Mouse (Mus musculus): ENCODE measurements around the gene Magi1. TPM values are rescaled to one million over a fixed set of nuclear protein-coding genes. Genes with fewer than 3 reads are reported as not detected.

Gene Magi1
- polyA plus RNA-seq, 1 experiment from 2014 or later = 29.1 TPM

DNA sequence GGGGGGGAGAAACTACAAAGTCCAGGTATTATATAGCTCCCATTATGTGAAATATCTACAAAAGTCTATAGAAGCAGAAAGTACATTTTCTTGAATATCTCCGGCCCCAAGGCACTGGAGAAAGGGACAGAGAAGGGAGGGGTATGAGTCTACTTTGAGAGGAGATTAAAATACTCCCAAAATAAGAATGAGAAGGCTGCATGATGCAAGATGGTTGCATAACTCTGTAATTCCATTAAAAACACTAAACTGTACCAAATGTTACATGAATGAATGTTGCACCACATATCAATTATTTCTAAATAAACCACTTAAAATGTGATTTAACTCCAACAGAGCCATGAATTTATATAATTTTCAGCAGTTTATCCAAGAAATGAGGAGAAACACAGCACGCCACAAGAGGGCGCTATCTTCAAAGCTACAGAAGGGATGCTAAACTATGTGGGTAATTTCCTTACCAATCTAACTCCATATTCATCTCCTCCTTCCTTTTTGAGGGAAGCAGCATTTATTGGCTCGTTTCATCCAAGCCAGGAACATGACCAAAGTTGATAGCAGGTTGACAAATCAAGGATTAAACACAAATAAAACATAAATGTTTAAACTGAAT is 202.7 kb downstream of the Magi1 start:
- Histone ChIP-seq H3K36me3 (no peaks in the 10 kb centered on the region), H3K9me3 (no peaks in the 10 kb centered on the region), H3K4me1 (replicated peaks) (peaks cover 12% of the 10 kb centered on the region), H3K9ac (no peak overlapping the region), H3K4me3 (no peak overlapping the region), H3K4me2 (no peak overlapping the region), H3K27ac (no peak overlapping the region), H3K27me3 (no peaks in the 10 kb centered on the region)
- ATAC-seq (ENCODE audit: low FRiP score) = no peak
- WGBS = 14% methylated on average over 4 of the region's 4 CpGs

- Histone ChIP-seq H3K9ac (no peak overlapping the region), H3K27ac (no peak overlapping the region), H3K36me3 (no peaks in the 10 kb centered on the region), H3K27me3 (no peaks in the 10 kb centered on the region), H3K4me2 (no peak overlapping the region), H3K9me3 (no peaks in the 10 kb centered on the region), H3K4me3 (no peak overlapping the region), H3K4me1 (replicated peaks) (peaks cover 5% of the 10 kb centered on the region)
- ATAC-seq (ENCODE audit: low FRiP score) = no peak
- WGBS = 29% methylated on average over 8 of the region's 8 CpGs
These were observed 204.8 kb downstream of the Magi1 start for GRCm38 (mm10) chr6:94078934-94079333.

- no peak overlapping the region for H3K4me2 ChIP-seq
- H3K4me3 ChIP-seq = no peak overlapping the region
- H3K9ac ChIP-seq = no peak overlapping the region
- no peaks in the 10 kb centered on the region for H3K27me3 ChIP-seq
- H3K27ac ChIP-seq = no peak overlapping the region
- no peak for ATAC-seq (ENCODE audit: low FRiP score)
- H3K36me3 ChIP-seq = no peaks in the 10 kb centered on the region
- H3K4me1 ChIP-seq (replicated peaks) = peaks cover 5% of the 10 kb centered on the region
- 94% methylated on average over 3 of the region's 3 CpGs for WGBS
- no peaks in the 10 kb centered on the region for H3K9me3 ChIP-seq
These were observed 206.7 kb downstream of the Magi1 start for GRCm38 (mm10) chr6:94077013-94077412.

DNA sequence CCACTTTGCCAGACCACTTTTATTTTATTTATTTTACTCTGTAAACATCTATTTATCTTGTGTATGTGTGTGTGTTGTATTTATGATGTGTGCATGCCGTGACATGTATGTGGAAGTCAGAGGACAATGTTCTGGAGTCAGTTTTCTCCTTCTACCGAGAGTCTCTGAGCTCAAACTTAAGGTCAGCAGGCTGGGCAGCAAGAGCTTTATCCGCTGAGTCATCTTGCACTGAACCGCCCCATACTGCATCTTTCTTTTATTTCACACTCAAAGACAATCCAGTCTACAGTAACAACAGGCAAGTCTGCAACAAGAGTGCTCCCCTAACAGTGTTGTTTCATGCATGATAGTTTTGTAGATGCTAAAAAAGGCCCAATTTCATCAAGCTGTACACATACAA is 207.7 kb downstream of the Magi1 start:
- ATAC-seq (ENCODE audit: low FRiP score) = no peak
- WGBS = 95% methylated on average over 4 of the region's 4 CpGs
- Histone ChIP-seq H3K4me2 (no peak overlapping the region), H3K27ac (no peak overlapping the region), H3K27me3 (no peaks in the 10 kb centered on the region), H3K9me3 (no peaks in the 10 kb centered on the region), H3K9ac (no peak overlapping the region), H3K4me1 (replicated peaks) (peaks cover 5% of the 10 kb centered on the region), H3K36me3 (no peaks in the 10 kb centered on the region), H3K4me3 (no peak overlapping the region)

- no peak for ATAC-seq (ENCODE audit: low FRiP score)
These were observed 208.5 kb downstream of the Magi1 start for GRCm38 (mm10) chr6:94075228-94075627.

GRCm38 (mm10) chr6:94071676-94072075 is 212.0 kb downstream of the Magi1 start:
- H3K27ac ChIP-seq = no peak overlapping the region
- H3K4me3 ChIP-seq = no peak overlapping the region
- H3K27me3 ChIP-seq = no peaks in the 10 kb centered on the region
- H3K9me3 ChIP-seq = no peaks in the 10 kb centered on the region
- H3K4me1 ChIP-seq (replicated peaks) = peaks cover 9% of the 10 kb centered on the region; the same call in 1 of the 2 replicates
- H3K36me3 ChIP-seq = no peaks in the 10 kb centered on the region
- WGBS = 76% methylated on average over 5 of the region's 5 CpGs
- H3K4me2 ChIP-seq = no peak overlapping the region
- no peak overlapping the region for H3K9ac ChIP-seq
- ATAC-seq (ENCODE audit: low FRiP score) = no peak

More at GRCm38 (mm10) chr6:94075228-94075627, 208.5 kb downstream of the Magi1 start:
- Histone ChIP-seq H3K9ac (no peak overlapping the region), H3K4me3 (no peak overlapping the region), H3K4me1 (replicated peaks) (peaks cover 9% of the 10 kb centered on the region), H3K27ac (no peak overlapping the region), H3K4me2 (no peak overlapping the region), H3K27me3 (no peaks in the 10 kb centered on the region), H3K36me3 (no peaks in the 10 kb centered on the region), H3K9me3 (no peaks in the 10 kb centered on the region)
- 43% methylated on average over 8 of the region's 8 CpGs for WGBS

DNA sequence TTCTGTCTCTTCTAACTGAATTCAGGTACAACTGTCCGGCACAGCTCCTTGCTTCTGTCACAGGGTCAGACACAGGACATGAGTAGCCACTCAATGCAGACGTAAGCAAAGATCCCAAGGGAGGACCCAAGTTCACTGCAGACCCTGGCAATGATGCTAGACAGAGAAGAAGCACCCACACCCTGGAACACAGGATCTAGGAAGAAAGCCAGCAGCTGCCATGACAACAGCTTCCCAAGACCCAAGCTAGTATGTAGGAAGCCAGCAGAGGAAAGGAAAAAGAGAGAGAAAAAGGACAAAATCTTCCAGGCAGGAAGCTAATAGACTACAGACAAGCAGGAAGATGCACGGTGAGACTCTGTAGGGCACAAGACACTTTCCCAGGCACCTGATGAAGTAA is 213.0 kb downstream of the Magi1 start:
- no peak for ATAC-seq (ENCODE audit: low FRiP score)

DNA sequence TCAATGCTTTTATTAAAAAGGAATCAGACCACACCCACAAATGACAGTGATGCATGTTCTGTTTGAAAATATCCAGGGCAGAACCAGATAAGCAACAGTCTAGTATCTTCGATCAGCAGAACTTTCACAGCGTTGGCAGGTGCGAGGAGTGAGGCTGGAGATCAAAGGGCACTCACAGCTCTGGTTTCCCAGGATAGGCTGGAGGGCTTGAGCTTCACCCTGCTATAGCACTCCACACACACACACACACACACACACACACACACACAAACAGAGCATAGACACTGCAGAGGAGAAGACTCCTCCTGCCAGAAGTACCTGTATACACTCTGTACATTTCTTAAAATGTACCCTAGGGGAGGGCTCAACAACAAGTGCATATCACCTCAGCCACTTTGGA is 214.3 kb downstream of the Magi1 start:
- WGBS = 73% methylated on average over 3 of the region's 3 CpGs
- no peak overlapping the region for H3K4me3 ChIP-seq
- H3K4me1 ChIP-seq (replicated peaks) = peaks cover 9% of the 10 kb centered on the region; the same call in 1 of the 2 replicates
- H3K9me3 ChIP-seq = no peaks in the 10 kb centered on the region
- H3K36me3 ChIP-seq = no peaks in the 10 kb centered on the region
- no peak overlapping the region for H3K9ac ChIP-seq
- no peak for ATAC-seq (ENCODE audit: low FRiP score)
- H3K4me2 ChIP-seq = no peak overlapping the region
- no peak overlapping the region for H3K27ac ChIP-seq
- H3K27me3 ChIP-seq = no peaks in the 10 kb centered on the region

More for the DNA sequence above, 213.0 kb downstream of the Magi1 start:
- WGBS = 79% methylated on average over 3 of the region's 3 CpGs
- Histone ChIP-seq H3K4me1 (replicated peaks) (peaks cover 9% of the 10 kb centered on the region; the same call in 1 of the 2 replicates), H3K9ac (no peak overlapping the region), H3K9me3 (no peaks in the 10 kb centered on the region), H3K4me3 (no peak overlapping the region), H3K36me3 (no peaks in the 10 kb centered on the region), H3K27me3 (no peaks in the 10 kb centered on the region), H3K4me2 (no peak overlapping the region), H3K27ac (no peak overlapping the region)

DNA sequence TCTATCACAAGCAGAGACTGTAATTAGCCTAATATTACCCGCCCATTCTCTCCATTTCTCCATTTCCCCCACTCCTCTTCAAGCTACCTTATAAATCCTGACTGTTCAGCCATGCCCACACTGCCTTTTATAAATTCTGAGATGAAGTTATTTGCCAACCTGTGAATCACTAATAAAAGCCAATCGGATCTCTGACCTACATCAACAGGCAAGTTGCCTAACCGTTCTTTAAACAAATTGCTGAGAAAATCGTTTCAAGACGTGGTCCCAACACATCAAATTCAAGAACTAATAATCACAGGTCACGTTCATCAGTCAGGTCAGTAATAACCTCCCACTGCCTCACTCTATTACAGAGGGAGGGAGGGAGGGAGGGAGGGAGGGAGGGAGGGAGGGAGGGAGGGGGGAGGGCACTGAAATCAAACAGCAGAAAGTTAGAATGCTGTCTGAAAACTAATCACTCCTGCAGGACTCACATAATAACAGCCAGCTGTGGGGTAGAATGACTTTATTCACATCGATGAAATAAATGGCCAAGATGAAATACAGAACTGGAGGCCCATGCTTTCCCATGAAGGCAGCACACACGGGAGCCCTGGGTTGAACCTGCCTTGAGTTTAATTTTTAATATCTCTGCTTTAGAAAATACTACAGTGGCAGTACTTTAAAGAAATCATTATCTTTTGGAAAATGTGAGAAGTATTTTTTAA is 215.8 kb downstream of the Magi1 start:
- WGBS = 46% methylated on average over 8 of the region's 8 CpGs
- H3K4me2 ChIP-seq = no peak overlapping the region
- no peak for ATAC-seq (ENCODE audit: low FRiP score)
- no peaks in the 10 kb centered on the region for H3K27me3 ChIP-seq
- no peak overlapping the region for H3K9ac ChIP-seq
- no peak overlapping the region for H3K27ac ChIP-seq
- H3K4me3 ChIP-seq = no peak overlapping the region
- H3K36me3 ChIP-seq = no peaks in the 10 kb centered on the region
- peaks cover 9% of the 10 kb centered on the region; the same call in 1 of the 2 replicates for H3K4me1 ChIP-seq (replicated peaks)
- H3K9me3 ChIP-seq = no peaks in the 10 kb centered on the region

DNA sequence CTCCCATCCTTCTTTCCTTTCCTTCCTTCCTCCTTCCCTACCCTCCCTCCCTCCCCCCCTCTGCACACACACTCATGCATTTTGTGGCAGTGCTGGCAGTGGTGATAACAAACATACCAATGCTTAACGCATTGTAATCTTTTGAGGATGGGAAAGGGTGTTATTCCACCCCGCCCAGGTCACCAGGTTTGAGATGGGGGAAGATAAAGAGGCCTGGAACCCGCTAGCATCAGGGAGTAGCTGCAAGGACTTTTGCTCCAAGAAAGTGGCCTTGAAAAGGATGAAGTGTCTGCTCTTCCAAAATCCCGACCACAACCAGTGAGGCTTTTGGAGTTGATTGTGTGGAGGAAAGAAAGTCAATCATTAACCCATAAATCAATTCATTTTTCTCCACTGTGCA is 218.9 kb downstream of the Magi1 start:
- ATAC-seq (ENCODE audit: low FRiP score) = no peak
- Histone ChIP-seq H3K27ac (no peak overlapping the region), H3K4me3 (no peak overlapping the region), H3K27me3 (no peaks in the 10 kb centered on the region), H3K36me3 (no peaks in the 10 kb centered on the region), H3K4me1 (replicated peaks) (peaks cover 13% of the 10 kb centered on the region; the same call in 1 of the 2 replicates), H3K9me3 (no peaks in the 10 kb centered on the region), H3K4me2 (no peak overlapping the region), H3K9ac (no peak overlapping the region)
- 81% methylated on average over 4 of the region's 4 CpGs for WGBS

GRCm38 (mm10) chr6:94063542-94063941 is 220.2 kb downstream of the Magi1 start:
- no peak for ATAC-seq (ENCODE audit: low FRiP score)
- Histone ChIP-seq H3K36me3 (no peaks in the 10 kb centered on the region), H3K4me3 (no peak overlapping the region), H3K27me3 (no peaks in the 10 kb centered on the region), H3K4me1 (replicated peaks) (peaks cover 13% of the 10 kb centered on the region; the same call in 1 of the 2 replicates), H3K4me2 (no peak overlapping the region), H3K27ac (no peak overlapping the region), H3K9me3 (no peaks in the 10 kb centered on the region), H3K9ac (no peak overlapping the region)
- WGBS = 84% methylated on average over 4 of the region's 4 CpGs

- peaks cover 8% of the 10 kb centered on the region; the same call in 1 of the 2 replicates for H3K4me1 ChIP-seq (replicated peaks)
- no peak overlapping the region for H3K9ac ChIP-seq
- H3K4me2 ChIP-seq = no peak overlapping the region
- ATAC-seq (ENCODE audit: low FRiP score) = no peak
- no peaks in the 10 kb centered on the region for H3K36me3 ChIP-seq
- no peaks in the 10 kb centered on the region for H3K27me3 ChIP-seq
- H3K9me3 ChIP-seq = no peaks in the 10 kb centered on the region
- peak overlapping the region; percentile 18; the same call in 1 of the 2 replicates for H3K27ac ChIP-seq
- WGBS = 66% methylated on average over 8 of the region's 8 CpGs
- no peak overlapping the region for H3K4me3 ChIP-seq
These were observed 222.2 kb downstream of the Magi1 start for GRCm38 (mm10) chr6:94061424-94061980.

Measured in hindbrain, embryonic 13.5 days (tissue).